9 mouse cellular contexts compared by ENCODE assay signal in genomic region chr2:102550910-102551582, GRCm38 (mm10). TPM values are rescaled to one million over a fixed set of nuclear protein-coding genes. Genes with fewer than 3 reads are reported as not detected.
DNase-seq lines count a peak whose midpoint lies in the region; ATAC-seq and TF ChIP-seq lines count a peak whose summit lies in the region.
"Had no signal": no experiment of that assay in that cellular context is flagged by ENCODE, and none has a peak within 500 bp of the region (broad histone marks: within the 10 kb centered on the region; RNA-seq: fewer than 3 reads in every experiment).

No protein-coding gene starts in this region.

- peak overlapping the region; percentile 68; the same call in 1 of the 2 replicates for H3K4me2 ChIP-seq in heart, embryonic 15.5 days
- H3K4me2 ChIP-seq in hindbrain, postnatal 0 days (ENCODE audit: low read depth, low read length), result peak overlapping the region; percentile 78
- peak overlapping the region; percentile 55 for H3K4me2 ChIP-seq in limb, embryonic 14.5 days (replicated peaks; ENCODE audit: low read depth, low read length, severe bottlenecking)

- H3K9me3 ChIP-seq in heart, embryonic 15.5 days (replicated peaks), result no peaks in the 10 kb centered on the region
- no peaks in the 10 kb centered on the region for H3K9me3 ChIP-seq in hindbrain, postnatal 0 days (ENCODE audit: low read length)
- no peaks in the 10 kb centered on the region for H3K9me3 ChIP-seq in limb, embryonic 14.5 days (ENCODE audit: control insufficient read depth, low read length)

- H3K27ac ChIP-seq in heart, embryonic 15.5 days, result no peak overlapping the region
- no peak overlapping the region for H3K27ac ChIP-seq in cortical plate, adult 2 months (ENCODE audit: insufficient read depth, low read length)
- no peak overlapping the region for H3K27ac ChIP-seq in hindbrain, postnatal 0 days
- H3K27ac ChIP-seq in limb, embryonic 14.5 days (replicated peaks; ENCODE audit: low read depth, low read length), result no peak overlapping the region

- no peak for TF ChIP-seq POLR2A in cortical plate, adult 2 months (IDR thresholded peaks at IDR 0.05; ENCODE audit: extremely low read depth, insufficient read depth, low read length)
- no peak for TF ChIP-seq POLR2A in limb, embryonic 14.5 days (IDR thresholded peaks at IDR 0.05; ENCODE audit: borderline replicate concordance, extremely low read depth, insufficient read depth, insufficient read length)

- H3K4me3 ChIP-seq in heart, embryonic 15.5 days, result peak overlapping the region; percentile 1; the same call in 1 of the 2 replicates
- peak overlapping the region; percentile 78 for H3K4me3 ChIP-seq in cortical plate, adult 2 months (ENCODE audit: insufficient read depth, low read length)
- peak overlapping the region; percentile 47; the same call in 1 of the 2 replicates for H3K4me3 ChIP-seq in hindbrain, postnatal 0 days (ENCODE audit: low read length)
- H3K4me3 ChIP-seq in limb, embryonic 14.5 days (replicated peaks; ENCODE audit: low read length), result peak overlapping the region; percentile 40
- H3K4me3 ChIP-seq: myocyte had no signal

- peaks cover 32% of the 10 kb centered on the region for H3K27me3 ChIP-seq in heart, embryonic 15.5 days
- H3K27me3 ChIP-seq in hindbrain, postnatal 0 days (ENCODE audit: insufficient read depth, low read length), result no peaks in the 10 kb centered on the region; the same call in 1 of the 2 replicates
- H3K27me3 ChIP-seq in limb, embryonic 14.5 days (ENCODE audit: control insufficient read depth, insufficient read depth, low read length), result no peaks in the 10 kb centered on the region; the same call in 1 of the 2 replicates

- no peak for TF ChIP-seq CTCF in cortical plate, adult 2 months (IDR thresholded peaks at IDR 0.05; ENCODE audit: extremely low read depth, insufficient read depth, low read length)
- TF ChIP-seq CTCF in hindbrain, postnatal 0 days (IDR thresholded peaks at IDR 0.05; ENCODE audit: low read depth), result no peak

- H3K9ac ChIP-seq in heart, embryonic 15.5 days, result no peak overlapping the region
- H3K9ac ChIP-seq in hindbrain, postnatal 0 days (replicated peaks; ENCODE audit: low read length), result no peak overlapping the region
- H3K9ac ChIP-seq in limb, embryonic 14.5 days (ENCODE audit: low read depth, low read length, severe bottlenecking), result no peak overlapping the region

- no peaks in the 10 kb centered on the region for H3K36me3 ChIP-seq in heart, embryonic 15.5 days
- H3K36me3 ChIP-seq in hindbrain, postnatal 0 days (ENCODE audit: insufficient read depth, low read length), result no peaks in the 10 kb centered on the region
- no peaks in the 10 kb centered on the region for H3K36me3 ChIP-seq in limb, embryonic 14.5 days (ENCODE audit: control insufficient read depth, insufficient read depth, low read length)

- peaks cover 19% of the 10 kb centered on the region for H3K4me1 ChIP-seq in heart, embryonic 15.5 days (replicated peaks)
- no peaks in the 10 kb centered on the region for H3K4me1 ChIP-seq in cortical plate, adult 2 months (ENCODE audit: control insufficient read depth, insufficient read depth, low read length)
- H3K4me1 ChIP-seq in hindbrain, postnatal 0 days (ENCODE audit: insufficient read depth, low read length), result peaks cover 6% of the 10 kb centered on the region; the same call in 1 of the 2 replicates
- peaks cover 27% of the 10 kb centered on the region for H3K4me1 ChIP-seq in limb, embryonic 14.5 days (ENCODE audit: control insufficient read depth, insufficient read depth, low read length)

- WGBS in heart, embryonic 15.5 days, result 28% methylated on average over 6 of the region's 6 CpGs
- WGBS in hindbrain, postnatal 0 days, result 53% methylated on average over 6 of the region's 6 CpGs
- 26% methylated on average over 6 of the region's 6 CpGs for WGBS in limb, embryonic 14.5 days

- no peak for DNase-seq in heart, adult 18-20 months
- no peak for DNase-seq in hindbrain, postnatal 0 days (ENCODE audit: low spot score)
- no peak for DNase-seq in limb, embryonic 14.5 days (ENCODE audit: low spot score)
- DNase-seq in cerebellum, adult 8-10 months, result no peak
- DNase-seq in frontal cortex, postnatal 36 days (ENCODE audit: low spot score in 2 of 2), result no peak
- DNase-seq in gastrocnemius, adult 18-20 months (ENCODE audit: low spot score), result no peak

- no peak for ATAC-seq in heart, embryonic 15.5 days (replicated peaks; ENCODE audit: insufficient number of reproducible peaks, insufficient read depth, low FRiP score, low read depth)
- no peak for ATAC-seq in hindbrain, postnatal 0 days
- no peak for ATAC-seq in limb, embryonic 14.5 days (ENCODE audit: low FRiP score, low read depth)

RNA-seq across cellular contexts. Expression of gene Pamr1, which starts 1.2 kb away (rescaled TPM):
- 2.4 and 5.7 TPM in 2 replicates for polyA plus RNA-seq in heart, embryonic 15.5 days (2015; fragmentation: Nextera tagmentation; extraction: Ambion mirVana)
- total RNA-seq in heart, adult 18-20 months (2021), result 1 to 10 TPM; 1.5 to 1.6 TPM
- polyA plus RNA-seq in cortical plate, adult 2 months (2012; rRNA removed), result 77.8 and 92.8 TPM in 2 replicates
- 13.2 and 16.0 TPM in 2 replicates for total RNA-seq in hindbrain, postnatal 0 days (2014; rRNA removed)
- 11.4 and 12.9 TPM in 2 replicates for polyA plus RNA-seq in hindbrain, postnatal 0 days (2015; fragmentation: Nextera tagmentation; extraction: Ambion mirVana)
- polyA plus RNA-seq in limb, embryonic 14.5 days (2012; rRNA removed), result 70.8 and 73.4 TPM in 2 replicates
- polyA plus RNA-seq in limb, embryonic 14.5 days (2014; fragmentation: Nextera tagmentation; extraction: Ambion mirVana), result 58.9 and 63.6 TPM in 2 replicates
- total RNA-seq in gastrocnemius, adult 18-20 months (2021), result 10 to 100 TPM in 1 of 2 experiments, 1 to 10 TPM in 1; 6.3 to 12.2 TPM
- polyA plus RNA-seq: myocyte had no signal

Comparison
In these comparisons a context has a peak if more than half of its experiments do, and no peak if none do; other contexts are left out.
1. H3K4me3 ChIP-seq: peak in every context shown above with its lines; median percentile 78 in cortical plate, adult 2 months; 47 in hindbrain, postnatal 0 days; 40 in limb, embryonic 14.5 days; 1 in heart, embryonic 15.5 days.